Mouse (Mus musculus): ENCODE data around the gene Pold1.

The Pold1 gene

DNA sequence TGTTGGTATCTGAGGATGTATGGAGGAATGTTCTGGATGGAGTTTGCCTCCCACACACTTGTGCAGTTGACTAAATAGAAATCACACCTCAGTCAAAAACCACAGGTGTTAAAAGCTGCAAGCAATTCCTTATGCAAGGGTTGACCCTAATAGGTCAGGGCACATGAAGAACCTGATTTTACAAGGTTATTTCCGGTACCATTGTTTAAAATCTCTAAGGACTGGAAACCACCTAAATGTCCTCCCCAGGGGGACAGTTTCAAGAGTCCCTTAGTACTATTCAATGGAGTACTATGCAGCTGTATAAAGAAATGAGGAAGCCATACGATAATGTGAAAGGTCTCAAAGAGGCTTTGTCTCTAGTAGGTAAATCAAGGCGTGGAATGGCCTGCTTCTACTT is 2.4 kb downstream of the Pold1 start:
- DNase-seq (ENCODE audit: low read depth, low spot score): no peak

DNA sequence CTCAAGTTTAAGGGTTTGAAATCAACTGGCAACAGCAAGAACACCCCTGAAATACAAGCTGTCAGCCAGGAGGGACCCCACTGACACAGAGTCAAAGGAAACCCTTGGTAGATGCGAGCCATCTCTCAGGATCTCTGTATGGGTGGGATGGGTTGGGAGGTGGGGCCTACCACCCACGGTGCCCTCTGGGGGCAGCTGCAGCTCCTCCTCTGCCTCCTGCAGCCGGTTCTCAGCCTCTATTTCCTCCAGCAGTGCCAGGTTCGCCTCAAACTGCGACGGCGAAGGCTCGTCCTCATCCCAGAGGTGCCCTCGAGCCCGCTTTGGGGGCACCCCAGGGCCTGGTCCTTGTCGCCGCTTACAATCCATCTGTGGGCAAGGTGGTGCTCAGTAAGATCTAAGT is 5.6 kb downstream of the Pold1 start:
- DNase-seq (ENCODE audit: low read depth, low spot score): no peak

- no peak for DNase-seq (ENCODE audit: low read depth, low spot score)
Observed at GRCm38 (mm10) chr7:44542555-44542954, 6.1 kb downstream of the Pold1 start.

- DNase-seq (ENCODE audit: low read depth, low spot score): no peak
Observed at GRCm38 (mm10) chr7:44538756-44539624, 9.7 kb downstream of the Pold1 start.

DNA sequence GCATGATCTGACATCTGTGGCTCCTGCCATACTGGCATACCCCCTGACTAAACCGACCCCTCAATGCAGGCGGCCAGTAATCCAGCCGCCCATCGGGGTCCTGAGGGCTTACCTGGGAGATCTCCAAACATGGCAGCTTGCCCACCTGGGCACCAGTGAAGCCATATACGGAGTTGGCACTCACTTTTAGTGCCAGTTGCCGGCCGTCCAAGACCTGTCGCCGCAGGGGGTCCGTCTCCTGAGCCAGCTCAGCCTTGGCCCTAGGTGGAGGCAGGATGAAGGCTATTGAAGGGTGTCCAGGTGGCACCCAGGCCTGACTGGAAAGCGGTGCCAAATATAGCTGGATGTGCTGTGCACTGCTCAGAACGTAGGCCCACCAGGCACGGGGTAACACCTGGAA is 11.2 kb downstream of the Pold1 start:
- no peak for DNase-seq (ENCODE audit: low read depth, low spot score)

GRCm38 (mm10) chr7:44537009-44537408 is 11.6 kb downstream of the Pold1 start:
- DNase-seq (ENCODE audit: low read depth, low spot score): no peak

DNA sequence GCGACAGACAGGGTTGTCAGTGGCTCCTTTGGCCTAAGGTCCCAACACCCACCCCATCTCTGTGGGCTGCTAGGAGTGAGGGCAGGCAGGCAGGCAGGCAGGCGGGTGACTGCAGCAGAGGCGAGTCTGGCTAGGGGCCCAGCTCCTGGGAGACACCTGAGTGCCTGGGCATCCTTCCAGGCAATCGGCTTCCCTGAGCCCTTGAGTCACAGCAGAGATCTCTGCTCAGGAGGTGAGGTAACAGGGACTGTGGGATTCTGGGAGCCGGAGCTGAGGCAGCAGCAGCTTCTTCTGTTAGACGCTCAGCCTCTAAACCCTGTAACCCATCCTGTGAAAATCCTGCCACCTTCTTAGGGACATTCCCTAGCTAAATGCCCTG is 12.1 kb downstream of the Pold1 start:
- no peak for DNase-seq (ENCODE audit: low read depth, low spot score)

DNA sequence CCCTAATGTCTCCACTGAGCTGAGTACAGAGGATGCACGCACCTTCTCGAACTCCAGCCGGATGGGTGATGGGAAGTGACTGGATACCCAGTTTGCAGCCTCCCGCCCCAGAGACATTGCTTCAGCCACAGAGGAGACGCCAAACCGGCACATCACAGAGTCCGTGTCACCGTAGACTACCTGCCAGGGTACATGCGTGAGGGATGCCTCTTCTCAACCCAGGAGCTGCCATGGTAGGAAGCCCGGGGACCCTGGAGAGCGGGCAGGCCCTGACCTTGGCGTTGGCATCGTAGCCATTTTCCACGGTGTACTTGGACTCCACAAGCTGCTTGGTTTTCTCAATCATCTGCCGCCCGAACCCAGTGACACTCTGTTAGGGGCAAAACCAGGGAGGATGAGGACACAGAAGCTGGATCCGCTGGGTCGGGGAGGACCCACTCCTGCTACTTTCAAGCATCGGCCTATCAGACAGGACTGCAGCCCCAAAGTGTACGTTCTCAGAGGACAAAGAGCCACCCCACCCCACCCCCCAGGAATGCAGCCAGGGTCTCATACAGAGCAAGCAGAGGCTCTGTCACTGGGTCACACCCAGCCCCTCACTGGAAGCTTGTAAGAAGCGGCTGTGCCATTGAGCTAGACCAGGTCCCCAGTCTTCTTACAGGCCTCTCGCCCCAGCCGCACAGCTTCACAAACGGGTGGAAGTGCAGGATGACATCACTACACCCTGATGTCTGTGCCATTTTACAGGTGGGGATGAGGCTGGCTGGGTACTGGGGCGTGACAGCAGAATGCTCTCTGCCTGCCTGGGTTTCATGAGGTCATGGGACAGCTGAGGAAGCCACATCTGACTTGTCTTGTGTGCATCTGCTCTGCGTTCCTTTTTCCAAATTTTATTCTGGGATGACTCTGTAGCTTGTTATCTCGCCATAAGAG is 12.7 kb downstream of the Pold1 start:
- no peak for DNase-seq (ENCODE audit: low read depth, low spot score)

- DNase-seq (ENCODE audit: low read depth, low spot score): no peak
Observed at GRCm38 (mm10) chr7:44534656-44535441, 13.8 kb downstream of the Pold1 start.

- DNase-seq (ENCODE audit: low read depth, low spot score): no peak
Observed at GRCm38 (mm10) chr7:44534242-44534641, 14.4 kb downstream of the Pold1 start.

DNA sequence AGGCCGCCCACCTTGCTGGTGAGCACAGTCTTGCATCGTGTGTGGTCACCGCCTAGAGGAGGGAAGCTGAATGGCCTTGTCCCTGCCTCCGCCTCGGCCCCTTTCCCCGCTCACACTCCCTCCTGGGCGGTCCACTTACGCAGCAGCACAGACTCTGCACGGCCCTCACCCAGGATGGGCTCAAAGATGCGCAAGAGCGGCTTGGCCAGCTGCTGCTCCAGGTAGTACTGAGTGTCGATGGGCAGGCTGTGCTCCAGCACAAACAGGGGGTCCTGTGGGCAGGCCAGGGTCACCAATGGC is 15.0 kb downstream of the Pold1 start:
- DNase-seq (ENCODE audit: low read depth, low spot score): no peak

DNA sequence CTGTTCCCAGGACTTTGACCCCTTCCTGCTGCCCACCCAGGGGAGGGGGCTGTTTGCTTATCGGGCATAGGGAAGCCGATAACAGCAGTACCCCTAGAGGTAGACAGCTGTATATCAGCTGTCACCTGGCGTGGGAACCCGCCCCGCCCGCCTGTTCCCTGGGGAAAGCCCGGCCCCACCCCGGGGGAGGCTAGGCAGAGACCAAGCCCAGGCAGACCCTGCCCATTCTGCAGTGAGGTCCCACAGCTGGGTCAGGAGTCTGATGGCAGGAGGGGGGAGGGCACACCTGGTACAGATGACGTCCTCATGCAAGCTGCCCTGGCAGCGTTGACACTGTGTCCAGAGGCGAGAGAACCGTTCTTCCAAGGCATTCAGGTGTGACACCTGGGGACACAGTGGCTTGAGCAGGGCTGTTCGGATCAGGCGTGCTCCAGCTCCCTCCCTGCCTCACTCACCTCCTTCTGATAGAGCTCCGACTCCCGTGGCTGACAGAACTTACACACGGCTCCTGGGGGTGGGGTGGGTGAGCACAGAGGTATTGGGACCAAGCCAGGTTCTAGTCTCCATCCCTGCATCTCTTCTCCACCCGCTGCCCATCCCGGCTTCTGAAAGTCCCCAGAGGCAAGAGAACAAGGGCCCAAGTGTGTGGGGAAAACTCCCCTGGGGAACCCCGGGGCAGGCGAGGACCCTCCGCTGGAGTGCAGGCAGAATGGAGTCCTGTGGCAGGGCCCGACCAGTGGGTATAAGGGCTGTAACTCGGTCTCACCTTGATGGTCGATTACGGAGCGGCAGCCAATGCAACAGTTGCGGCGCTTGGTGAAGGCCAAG is 15.5 kb downstream of the Pold1 start:
- DNase-seq (ENCODE audit: low read depth, low spot score): no peak

- no peak for DNase-seq (ENCODE audit: low read depth, low spot score)
Observed at GRCm38 (mm10) chr7:44531946-44532732, 16.5 kb downstream of the Pold1 start, which contains the start of gene Spib. Gene Spib (minus strand): TSS chr7:44532071.

GRCm38 (mm10) chr7:44531207-44531606 is 17.4 kb downstream of the Pold1 start:
- DNase-seq (ENCODE audit: low read depth, low spot score): no peak

DNA sequence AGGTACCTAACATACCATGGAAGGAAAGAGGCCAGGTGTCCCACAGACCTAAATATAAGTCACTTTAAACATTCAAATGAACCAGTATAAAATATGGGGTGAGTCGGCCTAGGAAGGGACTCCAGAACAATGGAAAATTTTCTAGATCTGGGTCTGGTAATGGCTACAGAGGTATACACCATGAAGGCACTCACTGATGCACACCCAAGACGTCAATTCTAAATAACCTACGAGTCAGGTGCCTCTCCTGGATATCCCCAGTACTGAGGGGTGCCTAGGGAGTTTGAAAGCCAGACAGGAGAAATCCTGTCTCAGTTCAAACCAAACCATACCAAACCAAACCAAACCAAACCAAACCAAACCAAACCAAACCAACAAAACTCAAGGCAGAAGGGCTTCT is 18.1 kb downstream of the Pold1 start:
- no peak for DNase-seq (ENCODE audit: low read depth, low spot score)

- DNase-seq (ENCODE audit: low read depth, low spot score): no peak
Observed at GRCm38 (mm10) chr7:44529518-44529917, 19.1 kb downstream of the Pold1 start.

GRCm38 (mm10) chr7:44527483-44528398 is 20.9 kb downstream of the Pold1 start:
- no peak for DNase-seq (ENCODE audit: low read depth, low spot score)

DNA sequence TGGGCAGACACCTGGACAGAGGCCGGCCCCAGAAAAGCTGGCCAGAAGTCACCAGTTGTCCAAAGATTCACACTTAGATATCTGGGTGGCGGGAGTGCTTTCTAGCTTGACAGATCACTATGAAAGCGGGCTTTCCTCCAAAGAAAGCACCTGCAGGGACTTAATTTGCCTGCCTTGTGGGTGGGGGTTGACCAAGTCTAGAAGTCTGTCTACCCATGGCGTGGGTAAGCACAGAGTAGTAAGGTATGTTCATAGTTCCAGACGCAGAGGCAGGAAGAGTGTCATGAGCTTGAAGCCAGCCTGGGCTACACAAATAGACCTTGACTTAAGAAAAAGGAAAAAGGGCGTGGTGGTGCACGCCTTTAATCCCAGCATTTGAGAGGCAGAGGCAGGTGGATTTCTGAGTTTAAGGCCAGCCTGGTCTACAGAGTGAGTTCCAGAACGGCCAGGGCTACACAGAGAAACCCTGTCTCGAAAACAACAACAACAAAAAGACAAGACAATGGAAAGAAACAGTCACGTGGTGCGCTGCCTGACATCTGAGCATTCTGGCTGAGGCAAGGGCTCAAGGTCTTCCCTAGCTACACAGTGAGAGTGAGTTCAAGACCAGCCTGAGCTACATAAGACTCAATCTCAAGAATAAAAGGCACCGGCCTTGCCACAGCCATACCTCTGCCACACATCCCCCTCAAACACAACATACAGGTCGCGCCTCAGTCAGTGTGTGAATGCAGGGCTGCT is 22.1 kb downstream of the Pold1 start:
- no peak for DNase-seq (ENCODE audit: low read depth, low spot score)
